Mouse (Mus musculus) bone marrow, adult 2 months (tissue): Measurements from ENCODE around the gene Slc25a51. TPM values are rescaled to one million over a fixed set of nuclear protein-coding genes. Genes with fewer than 3 reads are reported as not detected.

Experiments used
- H3K27ac ChIP-seq: fragments of 200-500 bp; 2 replicates; pipeline ENCODE4 v1.5.1; 2012; ENCODE audit warnings: low read depth, mild to moderate bottlenecking, control low read depth, inconsistent platforms, low read length; ENCODE audit not compliant: control insufficient read depth, poor library complexity, insufficient read depth
- H3K4me1 ChIP-seq: fragments of 200-500 bp; 2 replicates; pipeline ENCODE4 v1.6.1; 2011; ENCODE audit warnings: low read length; ENCODE audit not compliant: control insufficient read depth, insufficient read depth
- H3K4me3 ChIP-seq: fragments of 200-500 bp; replicated peaks from 2 replicates; pipeline ENCODE3; 2011; ENCODE audit warnings: mild to moderate bottlenecking, low read depth, low read length, control low read depth; ENCODE audit not compliant: control insufficient read depth
- CTCF ChIP-seq: fragments of 200-500 bp; IDR thresholded peaks from 2 replicates; pipeline ENCODE4 v1.5.1; 2011; ENCODE audit warnings: low read length, control low read depth; ENCODE audit not compliant: control insufficient read depth, insufficient read depth
- POLR2A ChIP-seq: fragments of 200-500 bp; IDR thresholded peaks from 2 replicates; pipeline ENCODE4 v1.6.1; 2011; ENCODE audit warnings: low read depth, mild to moderate bottlenecking, control low read depth, low read length, borderline replicate concordance; ENCODE audit not compliant: control insufficient read depth
- WGBS: fragments of 180-500 bp; shearing (Covaris S2); methylation state at CpG from one replicate; pipeline ENCODE4 v1.1.7; 2018; 5-methylcytosine and 5-hydroxymethylcytosine counted together
- polyA plus RNA-seq: library from polyadenylated mRNA; stranded (reverse); fragments of >200 nt; gene quantifications from 2 replicates; pipeline ENCODE4 v1.2.4, GENCODE M21; 2011; ENCODE audit warnings: low replicate concordance; ENCODE audit not compliant: missing spikeins, insufficient read depth, insufficient read length

Slc25a51 gene
- polyA plus RNA-seq, 1 experiment, result 97.1 TPM

GRCm38 (mm10) chr4:45407703-45408334 is 747 bp downstream of the Slc25a51 start:
- peaks cover 4% of the 10 kb centered on the region for H3K4me1 ChIP-seq
- TF ChIP-seq CTCF, result no peak
- TF ChIP-seq POLR2A, result no peak
- peak overlapping the region; percentile 85 for H3K4me3 ChIP-seq
- peak overlapping the region; percentile 86 for H3K27ac ChIP-seq
- WGBS, result under 1% methylated on average over 19 of the region's 19 CpGs

- 35% methylated on average over 5 of the region's 5 CpGs for WGBS
- Histone ChIP-seq H3K4me3 (peak overlapping the region; percentile 56), H3K27ac (peak overlapping the region; percentile 78), H3K4me1 (peaks cover 4% of the 10 kb centered on the region)
- TF ChIP-seq CTCF (no peak), POLR2A (no peak)
Observed at GRCm38 (mm10) chr4:45407001-45407702, 1.4 kb downstream of the Slc25a51 start.

- Histone ChIP-seq H3K4me1 (peaks cover 4% of the 10 kb centered on the region), H3K4me3 (peak overlapping the region; percentile 66)
Observed at GRCm38 (mm10) chr4:45406397-45406796, 2.2 kb downstream of the Slc25a51 start.

GRCm38 (mm10) chr4:45405315-45405714 is 3.3 kb downstream of the Slc25a51 start:
- H3K4me1 ChIP-seq, result peaks cover 4% of the 10 kb centered on the region
- no peak overlapping the region; the same call in 1 of the 2 replicates for H3K27ac ChIP-seq
- TF ChIP-seq CTCF, result no peak
- no peak for TF ChIP-seq POLR2A
- no peak overlapping the region for H3K4me3 ChIP-seq
- WGBS, result 73% methylated on average over 7 of the region's 7 CpGs

More at GRCm38 (mm10) chr4:45406397-45406796, 2.2 kb downstream of the Slc25a51 start:
- H3K27ac ChIP-seq, result peak overlapping the region; percentile 41
- TF ChIP-seq POLR2A (no peak), CTCF (no peak)
- WGBS, result 49% methylated on average over 7 of the region's 7 CpGs

- Histone ChIP-seq H3K27ac (peak overlapping the region; percentile 80), H3K4me1 (peaks cover 2% of the 10 kb centered on the region), H3K4me3 (peak overlapping the region; percentile 36)
- no peak for TF ChIP-seq POLR2A
- TF ChIP-seq CTCF, result no peak
- WGBS, result 87% methylated on average over 7 of the region's 7 CpGs
Observed at GRCm38 (mm10) chr4:45404086-45404485, 4.5 kb downstream of the Slc25a51 start.

- WGBS, result 7% methylated on average over 7 of the region's 7 CpGs
- Histone ChIP-seq H3K27ac (peak overlapping the region; percentile 80), H3K4me1 (peaks cover 2% of the 10 kb centered on the region), H3K4me3 (no peak overlapping the region)
- TF ChIP-seq CTCF (no peak), POLR2A (no peak)
Observed at GRCm38 (mm10) chr4:45403499-45403878, 5.1 kb downstream of the Slc25a51 start.

GRCm38 (mm10) chr4:45402878-45403498 is 5.6 kb downstream of the Slc25a51 start:
- Histone ChIP-seq H3K27ac (peak overlapping the region; percentile 80), H3K4me1 (peaks cover 2% of the 10 kb centered on the region), H3K4me3 (peak overlapping the region; percentile 66)
- TF ChIP-seq POLR2A (no peak), CTCF (no peak)
- 30% methylated on average over 7 of the region's 7 CpGs for WGBS

- Histone ChIP-seq H3K4me3 (peak overlapping the region; percentile 23), H3K27ac (peak overlapping the region; percentile 68; the same call in 1 of the 2 replicates), H3K4me1 (peaks cover 2% of the 10 kb centered on the region)
- TF ChIP-seq CTCF, result no peak
- no peak for TF ChIP-seq POLR2A
- 51% methylated on average over 4 of the region's 4 CpGs for whole genome bisulfite sequencing
Observed at GRCm38 (mm10) chr4:45402281-45402680, 6.3 kb downstream of the Slc25a51 start.
